Mouse (Mus musculus) cerebellum, adult 8-10 months (tissue): Measurements from ENCODE around the gene Map7.

Source experiments
- DNase-seq: peaks from one replicate; pipeline ENCODE4 v3.0.0; 2022

The Map7 gene

GRCm38 (mm10) chr10:20238281-20238680, 90.0 kb downstream of the Map7 start:
- DNase-seq: no peak

- DNase-seq: no peak
Observed at GRCm38 (mm10) chr10:20240858-20241257, 92.6 kb downstream of the Map7 start.

- DNase-seq: no peak
Observed at GRCm38 (mm10) chr10:20243321-20243720, 95.0 kb downstream of the Map7 start.

GRCm38 (mm10) chr10:20245082-20245481, 96.8 kb downstream of the Map7 start:
- no peak for DNase-seq

- no peak for DNase-seq
Observed at GRCm38 (mm10) chr10:20249091-20249490, 100.8 kb downstream of the Map7 start.

- DNase-seq: no peak
Observed at GRCm38 (mm10) chr10:20255579-20255978, 107.3 kb downstream of the Map7 start.

- no peak for DNase-seq
Observed at GRCm38 (mm10) chr10:20257054-20257643, 108.9 kb downstream of the Map7 start.

GRCm38 (mm10) chr10:20257721-20258720, 109.8 kb downstream of the Map7 start:
- no peak for DNase-seq

- DNase-seq: no peak
Observed at GRCm38 (mm10) chr10:20259476-20259875, 111.2 kb downstream of the Map7 start.

GRCm38 (mm10) chr10:20262896-20263295, 114.6 kb downstream of the Map7 start:
- DNase-seq: no peak

GRCm38 (mm10) chr10:20264479-20264878, 116.2 kb downstream of the Map7 start:
- no peak for DNase-seq

- no peak for DNase-seq
Observed at GRCm38 (mm10) chr10:20267032-20267431, 118.8 kb downstream of the Map7 start.

- no peak for DNase-seq
Observed at GRCm38 (mm10) chr10:20268945-20269344, 120.7 kb downstream of the Map7 start.

GRCm38 (mm10) chr10:20272380-20272779, 124.1 kb downstream of the Map7 start:
- no peak for DNase-seq

- DNase-seq: no peak
Observed at GRCm38 (mm10) chr10:20273278-20273677, 125.0 kb downstream of the Map7 start.

GRCm38 (mm10) chr10:20274022-20274421, 125.8 kb downstream of the Map7 start:
- no peak for DNase-seq

- DNase-seq: no peak
Observed at GRCm38 (mm10) chr10:20281456-20281855, 133.2 kb downstream of the Map7 start.

GRCm38 (mm10) chr10:20285289-20285975, 137.2 kb downstream of the Map7 start:
- no peak for DNase-seq

GRCm38 (mm10) chr10:20285994-20286836, 137.9 kb downstream of the Map7 start:
- DNase-seq: no peak

GRCm38 (mm10) chr10:20287369-20287768, 139.1 kb downstream of the Map7 start:
- DNase-seq: no peak

- peak; percentile 83 for DNase-seq
Observed at GRCm38 (mm10) chr10:20290467-20290883, 142.2 kb downstream of the Map7 start.

GRCm38 (mm10) chr10:20295961-20296360, 147.7 kb downstream of the Map7 start:
- DNase-seq: no peak
